Mouse (Mus musculus): Measurements from ENCODE around the gene Pde2a.

Pde2a gene

GRCm38 (mm10) chr7:101453725-101454124 lies 32.2 kb downstream of the Pde2a start:
- no peak for DNase-seq (ENCODE audit: low read depth, low spot score)

- no peak for DNase-seq (ENCODE audit: low read depth, low spot score)
These were observed 33.0 kb downstream of the Pde2a start for GRCm38 (mm10) chr7:101454479-101454878.

GRCm38 (mm10) chr7:101455141-101455540 lies 33.6 kb downstream of the Pde2a start:
- no peak for DNase-seq (ENCODE audit: low read depth, low spot score)

GRCm38 (mm10) chr7:101456318-101456717 lies 34.8 kb downstream of the Pde2a start:
- DNase-seq (ENCODE audit: low read depth, low spot score): no peak

- DNase-seq (ENCODE audit: low read depth, low spot score): no peak
These were observed 35.3 kb downstream of the Pde2a start for GRCm38 (mm10) chr7:101456789-101457188.

GRCm38 (mm10) chr7:101457283-101457682 lies 35.8 kb downstream of the Pde2a start:
- DNase-seq (ENCODE audit: low read depth, low spot score): no peak

- no peak for DNase-seq (ENCODE audit: low read depth, low spot score)
These were observed 36.3 kb downstream of the Pde2a start for GRCm38 (mm10) chr7:101457801-101458200.

GRCm38 (mm10) chr7:101458278-101458781 lies 36.8 kb downstream of the Pde2a start:
- DNase-seq (ENCODE audit: low read depth, low spot score): no peak

- DNase-seq (ENCODE audit: low read depth, low spot score): no peak
These were observed 37.9 kb downstream of the Pde2a start for GRCm38 (mm10) chr7:101459305-101459813.

- no peak for DNase-seq (ENCODE audit: low read depth, low spot score)
These were observed 38.6 kb downstream of the Pde2a start for GRCm38 (mm10) chr7:101459923-101460607.

GRCm38 (mm10) chr7:101460608-101460957 lies 39.1 kb downstream of the Pde2a start:
- no peak for DNase-seq (ENCODE audit: low read depth, low spot score)

- no peak for DNase-seq (ENCODE audit: low read depth, low spot score)
These were observed 40.1 kb downstream of the Pde2a start for GRCm38 (mm10) chr7:101461571-101461970.

- no peak for DNase-seq (ENCODE audit: low read depth, low spot score)
These were observed 41.0 kb downstream of the Pde2a start for GRCm38 (mm10) chr7:101462327-101463068.

GRCm38 (mm10) chr7:101463665-101464271 lies 42.3 kb downstream of the Pde2a start:
- no peak for DNase-seq (ENCODE audit: low read depth, low spot score)

GRCm38 (mm10) chr7:101464927-101465326 lies 43.4 kb downstream of the Pde2a start:
- no peak for DNase-seq (ENCODE audit: low read depth, low spot score)

GRCm38 (mm10) chr7:101465392-101465791 lies 43.9 kb downstream of the Pde2a start:
- DNase-seq (ENCODE audit: low read depth, low spot score): no peak

- DNase-seq (ENCODE audit: low read depth, low spot score): no peak
These were observed 44.5 kb downstream of the Pde2a start for GRCm38 (mm10) chr7:101465850-101466580.

- DNase-seq (ENCODE audit: low read depth, low spot score): no peak
These were observed 45.1 kb downstream of the Pde2a start for GRCm38 (mm10) chr7:101466581-101467081.

- DNase-seq (ENCODE audit: low read depth, low spot score): no peak
These were observed 49.9 kb downstream of the Pde2a start for GRCm38 (mm10) chr7:101471423-101471822.

GRCm38 (mm10) chr7:101471968-101472480 lies 50.5 kb downstream of the Pde2a start:
- no peak for DNase-seq (ENCODE audit: low read depth, low spot score)
